Mouse (Mus musculus) spleen, adult 2 months (tissue): ENCODE measurements around the gene Gm20388.

Experiments used
- CTCF ChIP-seq: fragments of 200-500 bp; IDR thresholded peaks from 2 replicates; pipeline ENCODE4 v1.5.1; 2011; ENCODE audit warnings: mild to moderate bottlenecking, inconsistent platforms; ENCODE audit not compliant: insufficient read depth, insufficient read length, insufficient replicate concordance; ENCODE audit errors: extremely low read depth
- POLR2A ChIP-seq: fragments of 200-500 bp; IDR thresholded peaks from 2 replicates; pipeline ENCODE4 v1.6.1; 2011; ENCODE audit warnings: low read depth, low read length, inconsistent platforms

DNA sequence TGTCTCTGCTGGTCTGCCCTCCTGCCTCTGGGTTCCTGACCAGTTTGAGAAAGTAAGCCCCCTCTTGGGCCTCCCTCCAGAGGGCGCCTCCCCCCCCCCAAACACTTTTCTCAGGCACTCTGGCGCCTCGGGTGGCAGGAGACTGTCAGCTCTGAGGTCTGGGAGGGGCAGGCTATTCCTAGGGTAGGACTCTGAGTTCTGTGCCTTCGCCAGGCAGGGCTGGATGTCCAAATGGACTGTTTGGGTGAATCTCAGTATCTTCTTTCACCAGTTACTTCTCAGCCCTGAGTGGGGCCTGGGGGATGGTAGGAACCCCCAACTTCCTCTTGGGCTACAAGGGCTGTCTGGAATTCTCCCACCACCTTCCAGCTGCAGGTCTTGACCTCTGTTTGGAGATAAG lies 300.7 kb downstream of the Gm20388 start:
- TF ChIP-seq CTCF (no peak), POLR2A (no peak)
